Mouse (Mus musculus) cerebellum, adult 11-12 months (tissue): Measurements from ENCODE around the gene Nckap1.
A peak's percentile ranks its signal among the peaks of the same experiment; 100 is the strongest.
"Not testable (repeated sequence)": the region's sequence is repeated elsewhere in the genome, so short reads cannot be mapped to it uniquely, and the experiment has no call there.

Source experiments
- DNase-seq: peaks from one replicate; pipeline ENCODE4 v3.0.0; 2022

Nckap1 gene

DNA sequence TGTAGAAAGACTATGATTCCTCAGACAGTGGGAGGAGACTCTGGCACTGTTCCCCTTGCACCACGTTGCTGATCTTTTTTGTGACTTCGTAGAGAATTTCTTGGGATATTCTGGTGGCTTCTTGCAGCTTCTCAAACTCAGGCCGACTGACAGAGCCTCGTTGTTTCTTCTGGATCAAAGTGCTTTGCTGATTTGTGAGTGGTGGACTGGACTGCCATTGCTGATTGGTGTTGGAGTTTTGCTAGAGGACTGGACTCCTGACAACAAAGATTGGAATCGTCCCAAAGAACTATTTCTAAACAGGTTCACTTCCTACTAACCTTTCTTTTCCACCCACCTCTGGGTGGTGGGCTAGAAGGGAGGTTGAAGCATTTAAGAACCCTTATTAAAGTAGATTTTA, 21.5 kb downstream of the Nckap1 start:
- DNase-seq = no peak

DNA sequence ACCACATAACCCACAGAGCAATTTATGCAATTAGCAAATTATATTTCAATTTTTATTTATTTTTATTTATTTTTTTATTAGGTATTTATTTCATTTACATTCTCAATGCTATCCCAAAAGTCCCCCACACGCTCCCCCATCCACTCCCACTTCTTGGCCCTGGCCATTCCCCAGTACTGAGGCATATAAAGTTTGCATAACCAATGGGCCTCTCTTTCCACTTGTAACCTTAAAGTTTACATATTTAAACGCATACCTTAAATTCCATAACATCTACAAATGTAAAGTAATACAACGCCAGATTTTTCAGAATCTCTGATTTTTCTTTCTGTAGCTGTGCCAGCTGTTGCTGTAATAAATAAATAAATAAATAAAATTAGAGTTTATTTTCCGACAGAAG, 26.7 kb downstream of the Nckap1 start:
- no peak for DNase-seq

DNA sequence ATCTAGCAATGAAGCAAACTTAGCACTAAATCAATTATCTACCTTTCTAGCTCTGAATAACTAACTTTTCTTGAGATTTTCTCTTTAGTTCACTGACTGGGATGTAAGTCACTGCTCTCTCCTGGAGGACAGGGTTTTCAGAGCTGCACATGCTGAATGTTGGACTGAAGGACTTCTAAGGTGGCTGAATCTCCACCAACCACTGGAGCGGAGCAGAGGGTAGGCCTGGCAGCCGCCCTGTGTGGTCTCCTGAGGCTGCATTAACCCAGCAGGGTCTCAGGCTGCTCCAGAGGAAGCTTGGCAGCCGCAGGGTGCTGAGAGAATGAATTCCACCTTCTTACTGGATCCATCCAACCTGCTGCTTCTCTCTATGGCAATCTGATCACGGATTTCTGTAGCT, 31.5 kb downstream of the Nckap1 start:
- no peak for DNase-seq

DNA sequence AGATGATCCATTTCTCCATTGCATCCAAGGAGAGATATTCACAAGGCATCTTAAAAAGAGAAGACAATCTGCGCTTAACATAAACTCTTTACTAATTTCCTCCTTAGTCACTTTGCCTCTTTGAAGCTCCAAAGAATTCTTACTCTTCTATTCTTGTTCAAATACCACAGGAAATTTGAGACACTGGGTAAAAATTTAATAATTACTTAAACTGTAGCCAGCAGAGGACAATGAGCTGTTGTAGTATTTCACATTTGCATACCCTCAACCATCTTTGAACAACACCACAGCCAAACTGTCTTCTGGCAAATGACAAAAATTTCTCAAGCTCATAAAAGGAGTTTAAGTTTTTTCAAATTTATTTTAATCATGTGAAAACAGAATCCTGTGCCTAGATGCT, 33.3 kb downstream of the Nckap1 start:
- no peak for DNase-seq

DNA sequence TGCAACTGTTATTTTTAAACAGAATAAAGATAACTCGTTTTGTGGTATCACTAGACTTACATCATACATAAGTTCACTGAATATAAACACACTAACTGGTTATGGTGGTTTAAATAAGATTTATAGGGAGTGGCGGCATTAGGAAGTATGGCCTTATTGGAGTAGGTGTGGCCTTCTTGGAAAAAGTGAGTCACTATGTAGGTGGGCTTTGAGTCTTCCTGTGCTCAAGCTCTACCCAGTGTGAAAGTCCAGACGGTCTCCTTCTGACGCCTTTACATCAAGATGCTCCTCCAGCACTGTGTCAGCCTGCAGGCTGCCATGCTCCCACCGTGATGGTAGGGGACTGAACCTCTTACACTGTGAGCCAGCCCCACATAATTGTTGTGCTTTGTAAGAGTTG, 38.4 kb downstream of the Nckap1 start:
- DNase-seq = no peak

DNA sequence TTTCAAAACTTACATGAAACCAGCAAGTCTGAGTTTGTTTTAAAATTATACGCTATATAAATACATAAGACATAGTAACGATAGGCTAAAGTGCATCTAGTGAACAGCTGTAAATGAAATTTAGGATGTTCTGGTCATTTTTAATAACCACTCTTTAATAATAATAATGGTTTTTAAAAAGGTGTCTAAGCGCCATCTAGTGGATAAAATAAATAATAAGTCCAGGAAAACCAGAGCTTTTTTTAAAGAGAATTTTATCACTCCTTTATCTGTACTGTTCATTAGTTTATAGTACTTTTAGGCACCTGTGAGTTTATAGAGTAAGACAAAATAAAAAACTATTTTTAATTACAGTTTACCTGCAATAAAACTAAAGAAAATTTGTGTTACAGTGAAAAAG, 44.0 kb downstream of the Nckap1 start:
- DNase-seq = no peak

DNA sequence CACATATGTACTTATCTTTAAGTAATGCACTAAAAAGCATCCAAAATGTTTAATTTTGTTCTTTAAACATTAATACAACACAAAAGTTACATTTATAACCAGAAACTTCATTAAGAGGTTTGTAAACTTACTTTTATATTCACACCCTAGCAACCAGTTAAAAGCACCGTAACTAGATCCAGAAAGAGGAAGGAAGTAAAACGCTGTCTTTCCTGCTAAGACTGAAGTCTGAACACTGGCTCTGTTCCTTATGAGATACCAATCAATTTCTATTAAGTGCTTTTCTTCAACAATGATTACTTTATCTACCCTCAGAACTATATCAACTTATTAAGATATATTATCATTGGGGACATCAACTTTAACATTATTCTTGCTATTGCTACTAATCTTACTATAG, 44.6 kb downstream of the Nckap1 start:
- no peak for DNase-seq

DNA sequence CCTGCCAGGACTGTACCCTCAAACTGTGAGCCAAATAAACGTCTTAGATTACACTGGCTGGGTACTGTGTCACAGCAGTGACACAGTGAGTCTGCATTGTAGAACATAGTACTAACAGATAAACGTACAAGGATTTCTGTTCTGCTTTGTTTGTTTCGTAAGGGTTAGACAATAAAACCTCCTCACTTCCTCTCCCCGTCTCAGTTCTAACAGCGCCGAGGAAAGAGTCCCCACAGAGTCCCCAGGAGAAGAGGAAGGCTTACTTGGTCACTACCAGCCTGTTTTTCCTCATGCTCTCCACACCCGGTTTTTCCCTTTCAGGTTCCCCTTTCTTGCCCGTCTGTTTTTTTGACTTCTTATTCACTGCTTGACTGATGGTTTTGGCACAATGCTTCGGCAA, 56.9 kb downstream of the Nckap1 start:
- DNase-seq = no peak

DNA sequence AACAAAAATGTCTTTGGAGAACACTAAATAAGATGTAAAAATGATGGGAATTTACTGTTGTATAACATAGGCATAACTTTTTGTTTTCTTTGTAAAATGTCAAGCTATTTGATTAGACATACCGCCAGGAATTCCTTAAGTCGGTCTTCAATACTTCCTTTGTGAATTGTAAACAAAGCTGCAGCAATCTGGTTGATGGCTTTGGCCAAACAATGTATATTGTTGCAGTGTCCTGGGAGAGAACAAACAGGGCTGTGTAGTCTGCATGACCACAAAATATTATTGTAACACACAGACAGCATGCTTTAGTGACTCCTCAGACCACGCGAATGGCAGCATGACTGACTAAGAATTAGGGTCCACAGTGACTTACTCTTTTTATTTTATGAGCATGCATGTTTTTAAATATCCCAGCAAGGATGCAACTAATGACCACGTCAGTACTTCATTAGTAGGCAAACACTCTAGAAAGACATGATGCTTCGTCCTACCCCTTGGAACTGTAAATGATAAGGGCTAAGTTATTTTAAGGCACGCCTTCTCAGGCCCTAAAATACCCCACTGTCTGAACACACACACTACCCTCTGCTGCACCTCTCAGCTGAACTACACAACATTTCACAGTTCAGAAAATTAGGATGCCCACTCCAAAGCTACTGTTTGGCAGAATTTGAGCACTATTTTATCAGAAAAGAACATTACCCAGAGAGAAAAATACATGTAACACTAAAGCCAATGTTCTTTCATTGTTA, 75.0 kb downstream of the Nckap1 start:
- DNase-seq = no peak

DNA sequence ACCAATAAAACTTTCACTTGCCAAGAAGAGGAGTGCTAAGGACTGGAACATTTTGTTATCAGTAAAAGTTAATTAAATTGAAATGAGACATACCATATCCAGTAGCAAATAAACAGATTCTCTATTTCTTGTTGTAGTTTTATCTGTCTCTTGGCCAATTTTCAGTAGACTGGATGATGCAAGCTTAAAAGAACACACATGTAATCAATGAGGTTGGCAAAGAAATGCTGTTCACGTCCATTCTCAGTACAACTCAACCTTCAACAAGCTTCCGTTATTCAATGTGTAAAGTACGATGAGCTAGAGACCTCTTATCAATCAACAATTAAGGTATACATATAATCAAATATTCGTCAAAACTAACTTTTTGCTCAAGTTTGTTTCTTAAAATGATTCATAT, 79.0 kb downstream of the Nckap1 start:
- no peak for DNase-seq

DNA sequence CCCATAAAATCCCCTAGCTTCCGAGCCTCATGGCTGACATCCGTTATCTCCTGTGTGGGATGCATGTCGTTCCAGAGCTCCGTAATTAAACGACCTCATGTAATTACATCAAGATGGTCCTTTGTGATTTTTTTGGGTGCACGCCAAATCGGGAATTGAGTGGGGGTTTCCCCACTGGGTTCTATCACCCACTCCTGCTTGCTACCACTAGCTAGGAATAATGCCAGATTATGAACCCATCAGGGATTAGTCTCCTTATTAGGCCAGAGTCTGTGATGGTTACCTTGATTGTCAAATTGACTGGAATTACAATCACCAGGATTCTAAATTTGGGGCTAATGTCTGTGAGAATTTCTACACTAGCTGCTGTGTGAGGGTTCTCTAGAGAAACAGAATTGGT, 85.9 kb downstream of the Nckap1 start:
- DNase-seq = not testable (repeated sequence)

DNA sequence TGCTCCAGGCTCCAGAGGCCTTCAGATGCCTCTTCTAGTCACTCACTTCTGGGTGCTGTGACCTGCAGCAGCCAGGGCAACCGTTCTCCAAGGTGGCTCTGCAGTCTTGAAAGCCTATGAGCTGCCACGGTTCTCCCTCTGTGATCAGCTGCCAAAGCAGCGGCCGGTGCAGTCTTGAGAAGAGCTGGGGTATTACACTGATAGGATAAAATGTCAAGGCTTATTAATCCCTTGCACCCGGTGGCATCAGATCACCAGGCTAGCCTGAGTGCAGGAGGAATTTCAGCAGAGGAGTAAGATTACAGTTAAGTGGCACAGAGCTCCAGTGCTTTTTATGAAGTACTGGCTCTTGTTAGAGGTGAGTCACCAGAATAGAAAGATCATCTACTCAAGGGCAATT, 94.3 kb downstream of the Nckap1 start:
- no peak for DNase-seq

DNA sequence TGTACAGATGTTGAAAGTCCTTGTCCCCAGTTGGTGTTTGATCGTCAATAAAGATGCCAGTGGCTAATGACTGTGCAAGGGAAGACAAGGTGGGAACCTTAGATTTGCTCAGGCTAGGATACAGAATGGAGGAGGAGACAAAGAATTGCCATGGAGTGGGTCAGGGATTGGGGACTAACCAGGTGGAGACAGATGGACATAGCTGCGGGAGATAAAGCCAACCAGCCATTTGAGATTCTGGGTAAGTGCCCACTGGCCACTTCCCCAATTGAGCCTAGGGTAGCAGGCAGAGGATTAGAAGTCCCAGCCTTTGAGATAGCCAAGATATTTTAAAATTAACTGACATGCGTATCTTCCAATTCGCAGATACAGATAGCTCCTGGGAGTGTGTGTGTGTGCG, 96.2 kb downstream of the Nckap1 start:
- DNase-seq = peak; percentile 69

DNA sequence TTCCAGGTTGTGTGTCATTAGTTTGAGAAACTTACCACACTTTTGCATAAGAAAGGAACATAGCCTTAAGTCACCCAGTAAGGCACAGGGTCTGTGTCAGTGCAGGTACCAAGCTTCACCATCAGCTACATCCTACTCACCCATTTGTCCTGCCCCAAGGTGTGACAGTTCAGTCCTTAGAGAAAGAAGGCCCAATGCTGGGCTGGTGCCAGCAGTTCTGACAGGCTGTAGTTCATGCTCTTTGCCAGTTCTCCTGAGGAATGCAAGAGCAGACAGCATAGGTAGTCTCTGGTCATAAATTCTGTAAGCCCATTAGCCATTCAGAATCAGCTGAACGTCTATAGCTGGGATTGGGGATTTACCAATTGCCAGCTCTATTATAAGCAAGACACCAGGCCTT, 105.3 kb downstream of the Nckap1 start:
- DNase-seq = no peak

DNA sequence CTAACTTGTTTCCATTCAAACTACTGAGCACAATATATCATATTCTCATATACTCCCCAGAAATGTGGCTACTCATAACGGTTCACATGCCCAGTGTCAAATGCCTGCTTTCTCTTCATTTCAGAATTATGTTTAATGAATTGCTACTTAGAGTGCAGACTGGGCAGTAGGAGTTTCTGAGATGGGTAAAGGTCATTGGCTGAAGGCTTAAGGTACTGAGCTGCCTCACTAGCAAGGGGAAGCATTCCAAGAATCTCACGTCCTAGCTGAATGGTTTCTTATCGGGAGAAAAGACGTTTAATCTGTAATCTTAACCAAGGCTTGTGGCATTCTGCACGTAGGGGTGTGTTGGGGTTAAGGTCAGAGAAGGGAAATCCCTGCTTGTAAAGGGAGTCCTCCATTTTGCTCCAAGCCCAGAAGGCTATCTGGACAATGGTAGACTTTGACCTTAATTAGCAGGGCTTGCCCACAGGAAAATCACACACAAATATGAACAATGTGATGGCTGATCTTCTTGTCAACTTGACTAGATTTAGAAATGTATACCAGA, 106.9 kb downstream of the Nckap1 start:
- no peak for DNase-seq

DNA sequence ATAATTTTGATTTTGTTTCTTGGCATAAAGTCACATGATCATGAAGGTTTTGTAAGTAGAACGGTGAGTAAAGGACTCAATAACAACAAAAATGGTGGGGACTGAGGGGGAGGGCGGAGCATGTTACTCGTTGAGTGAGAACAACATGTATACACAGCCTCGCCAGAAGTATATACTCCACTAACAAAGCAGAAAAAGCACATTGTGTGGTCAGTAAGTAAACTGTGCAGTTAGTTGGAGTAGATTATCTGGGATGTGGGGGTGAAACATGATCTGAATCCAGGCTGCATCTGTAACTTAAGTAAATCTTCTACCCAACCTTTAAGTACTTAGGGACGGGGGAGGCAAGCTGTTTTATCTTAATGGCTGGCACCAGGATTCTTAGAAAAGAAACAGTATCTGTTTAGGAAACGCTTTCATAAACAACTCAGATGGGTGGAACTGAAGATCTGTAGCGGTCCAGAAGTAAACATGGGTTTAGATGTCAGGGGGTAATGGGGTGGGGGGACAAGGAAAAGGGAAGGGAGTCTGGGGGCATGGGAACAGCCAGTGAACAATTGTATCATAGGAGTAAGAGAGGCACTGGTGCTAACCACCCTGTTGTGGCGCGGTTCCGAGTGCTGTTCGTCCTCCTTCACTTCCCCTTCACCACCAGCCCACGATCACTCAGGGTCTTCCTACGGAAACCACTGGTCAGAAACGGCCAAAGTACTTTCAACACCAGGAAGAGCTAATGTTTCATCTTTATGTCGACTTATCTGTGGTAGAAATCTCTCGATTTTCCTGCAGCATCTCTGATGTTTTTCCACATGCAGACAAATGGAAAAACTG, 115.0 kb downstream of the Nckap1 start:
- no peak for DNase-seq

DNA sequence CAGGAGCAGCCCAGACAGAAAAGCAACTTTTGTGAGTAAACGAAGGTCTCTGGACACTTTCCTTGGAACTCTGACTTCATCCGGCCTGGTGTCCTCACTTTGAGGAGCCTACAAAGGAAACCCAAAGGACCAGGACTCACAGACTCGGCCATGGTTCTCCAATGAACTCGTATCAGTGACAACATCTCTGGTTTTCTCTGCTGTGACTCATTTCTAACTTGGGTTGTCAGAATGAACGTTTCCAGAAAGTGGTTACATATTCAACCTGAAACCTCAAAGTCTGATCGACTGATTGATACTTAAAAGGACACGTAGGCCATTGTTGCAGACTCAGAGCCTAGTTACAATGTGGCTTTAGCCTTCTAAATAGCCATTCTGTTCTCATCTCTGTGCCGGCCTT, 119.4 kb downstream of the Nckap1 start:
- DNase-seq = no peak
